Mouse (Mus musculus) CH12F3 (cell line): ENCODE measurements around the gene Sdr9c7.
"Not testable (repeated sequence)": the region's sequence is repeated elsewhere in the genome, so short reads cannot be mapped to it uniquely, and the experiment has no call there.

Source experiments
- in situ Hi-C: fragments of 300-500 bp; cut with MboI; formaldehyde crosslinking; loops from 2 replicates; pipeline ENCODE4 v1.14.3; 2020; ENCODE audit warnings: low sequenced_read_pairs

Sdr9c7 gene

GRCm38 (mm10) chr10:127906138-127906537 is 7.8 kb downstream of the Sdr9c7 start:
- in situ Hi-C loops, result no loop called here

GRCm38 (mm10) chr10:127907386-127907951 is 9.2 kb downstream of the Sdr9c7 start:
- in situ Hi-C loops, result no loop called here

- in situ Hi-C loops, result no loop called here
Observed at GRCm38 (mm10) chr10:127915578-127915977, 17.3 kb downstream of the Sdr9c7 start.

- in situ Hi-C loops, result not testable (repeated sequence)
Observed at GRCm38 (mm10) chr10:127917183-127917582, 18.9 kb downstream of the Sdr9c7 start.

GRCm38 (mm10) chr10:127917651-127918050 is 19.3 kb downstream of the Sdr9c7 start:
- in situ Hi-C loops, result no loop called here

- in situ Hi-C loops, result no loop called here
Observed at GRCm38 (mm10) chr10:127922241-127922640, 23.9 kb downstream of the Sdr9c7 start.

GRCm38 (mm10) chr10:127923024-127923423 is 24.7 kb downstream of the Sdr9c7 start:
- in situ Hi-C loops, result no loop called here

- in situ Hi-C loops, result loop anchor here (25.0 kb wide), 1 partner anchor 263 kb away; the partner anchor contains the start of genes Gls2 and Rbms2
Observed at GRCm38 (mm10) chr10:127924597-127925378, 26.5 kb downstream of the Sdr9c7 start.

GRCm38 (mm10) chr10:127927737-127928136 is 29.4 kb downstream of the Sdr9c7 start:
- in situ Hi-C loops, result loop anchor here (25.0 kb wide), 1 partner anchor 260 kb away; the partner anchor contains the start of genes Gls2 and Rbms2

- in situ Hi-C loops, result loop anchor here (25.0 kb wide), 1 partner anchor 255 kb away; the partner anchor contains the start of genes Gls2 and Rbms2
Observed at GRCm38 (mm10) chr10:127932290-127932926, 34.1 kb downstream of the Sdr9c7 start.

GRCm38 (mm10) chr10:127936271-127936670 is 38.0 kb downstream of the Sdr9c7 start:
- in situ Hi-C loops, result loop anchor here (25.0 kb wide), 1 partner anchor 251 kb away; the partner anchor contains the start of genes Gls2 and Rbms2

- in situ Hi-C loops, result loop anchor here (25.0 kb wide), 1 partner anchor 250 kb away; the partner anchor contains the start of genes Gls2 and Rbms2
Observed at GRCm38 (mm10) chr10:127936747-127937409, 38.6 kb downstream of the Sdr9c7 start.

- in situ Hi-C loops, result loop anchor here (25.0 kb wide), 1 partner anchor 250 kb away; the partner anchor contains the start of genes Gls2 and Rbms2
Observed at GRCm38 (mm10) chr10:127937428-127938010, 39.2 kb downstream of the Sdr9c7 start.

GRCm38 (mm10) chr10:127939667-127940066 is 41.3 kb downstream of the Sdr9c7 start:
- in situ Hi-C loops, result loop anchor here (10.0 to 25.0 kb wide), 2 partner anchors 65 to 248 kb away; partner anchors contain the start of genes Gls2, Hsd17b6 and Rbms2

- in situ Hi-C loops, result loop anchor here (10.0 to 25.0 kb wide), 2 partner anchors 59 to 242 kb away; partner anchors contain the start of genes Gls2, Hsd17b6 and Rbms2
Observed at GRCm38 (mm10) chr10:127945432-127946064, 47.2 kb downstream of the Sdr9c7 start.

GRCm38 (mm10) chr10:127949596-127950130 is 51.3 kb downstream of the Sdr9c7 start:
- in situ Hi-C loops, result loop anchor here (10.0 to 25.0 kb wide), 2 partner anchors 55 to 238 kb away; partner anchors contain the start of genes Gls2, Hsd17b6 and Rbms2

GRCm38 (mm10) chr10:127951390-127951789 is 53.1 kb downstream of the Sdr9c7 start:
- in situ Hi-C loops, result no loop called here

GRCm38 (mm10) chr10:127951821-127952220 is 53.5 kb downstream of the Sdr9c7 start:
- in situ Hi-C loops, result no loop called here

- in situ Hi-C loops, result no loop called here
Observed at GRCm38 (mm10) chr10:127955034-127955433, 56.7 kb downstream of the Sdr9c7 start.
